Mouse (Mus musculus): Measurements from ENCODE around the gene Txnl4b. TPM values are rescaled to one million over a fixed set of nuclear protein-coding genes. Genes with fewer than 3 reads are reported as not detected.

Txnl4b gene
- 8.5 TPM for polyA plus RNA-seq (2017; shearing (Covaris generic))

GRCm38 (mm10) chr8:109565498-109566333 is at the start of gene Txnl4b, which contains the start of gene Dhx38:
Gene Txnl4b (plus strand): TSS chr8:109565892.
Gene Dhx38 (minus strand): TSS chr8:109565861.

GRCm38 (mm10) chr8:109578900-109579301 is 13.2 kb downstream of the Txnl4b start, which contains the start of gene Hp:
Gene Hp (minus strand): TSS chr8:109579172.

GRCm38 (mm10) chr8:109608271-109609152 is 42.8 kb downstream of the Txnl4b start, which contains the start of gene Dhodh:
Gene Dhodh (minus strand): TSS chr8:109608673.

GRCm38 (mm10) chr8:109614243-109615210 is 48.8 kb downstream of the Txnl4b start, which contains the start of gene Pkd1l3:
Gene Pkd1l3 (plus strand): TSS chr8:109614517.

Other genes with a start within 250 kb of the Txnl4b start
- not detected for gene Pmfbp1, start 71.9 kb upstream of the Txnl4b start, polyA plus RNA-seq (2017; shearing (Covaris generic))
- gene Dhx38, start within 50 bp of the Txnl4b start, polyA plus RNA-seq (2017; shearing (Covaris generic)): 36.1 TPM
- 0.30 TPM for gene Hp, start 13.3 kb downstream of the Txnl4b start, polyA plus RNA-seq (2017; shearing (Covaris generic))
- gene Dhodh, start 42.8 kb downstream of the Txnl4b start, polyA plus RNA-seq (2017; shearing (Covaris generic)): 44.1 TPM
- 2.1 TPM for gene Pkd1l3, start 48.6 kb downstream of the Txnl4b start, polyA plus RNA-seq (2017; shearing (Covaris generic))
- 163 TPM for gene Ist1, start 127.4 kb downstream of the Txnl4b start, polyA plus RNA-seq (2017; shearing (Covaris generic))
- 3.8 TPM for gene Zfp821, start 139.7 kb downstream of the Txnl4b start, polyA plus RNA-seq (2017; shearing (Covaris generic))
- gene Atxn1l, start 171.8 kb downstream of the Txnl4b start, polyA plus RNA-seq (2017; shearing (Covaris generic)): 1.4 TPM
- gene Ap1g1, start 212.7 kb downstream of the Txnl4b start, polyA plus RNA-seq (2017; shearing (Covaris generic)): 60.7 TPM